Mouse (Mus musculus) c-Kit-positive CD71-positive TER-119-negative erythroid progenitor cells, embryonic 14.5 days (primary cell): ENCODE results near the gene Gm36028.

ENCODE experiments used
- DNase-seq: peaks from one replicate; pipeline ENCODE4 v3.0.0-alpha.2; 2013; ENCODE audit warnings: low read depth

The Gm36028 gene

GRCm38 (mm10) chr16:37860213-37860612, 733 bp downstream of the Gm36028 start:
- no peak for DNase-seq

DNA sequence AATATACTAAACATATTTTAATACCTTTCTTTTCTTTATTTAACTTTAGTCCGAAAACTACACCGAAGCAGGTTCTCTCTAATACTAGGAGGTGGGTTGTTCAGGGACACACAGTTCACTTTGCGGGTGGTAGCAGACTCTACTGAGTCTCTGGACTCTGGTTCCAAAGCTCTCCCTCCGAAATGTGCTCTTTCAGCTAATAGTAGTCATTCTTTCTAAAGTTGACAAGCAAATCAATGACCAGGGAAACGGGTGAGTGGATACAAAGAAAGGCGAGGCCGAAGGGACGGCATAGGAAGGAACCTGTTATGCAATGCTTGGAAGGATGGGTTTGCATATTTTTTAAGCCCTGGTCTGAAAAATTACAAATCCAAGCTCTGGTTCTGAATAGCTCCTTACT, 3.5 kb downstream of the Gm36028 start:
- no peak for DNase-seq

GRCm38 (mm10) chr16:37856327-37856726, 4.6 kb downstream of the Gm36028 start:
- no peak for DNase-seq

DNA sequence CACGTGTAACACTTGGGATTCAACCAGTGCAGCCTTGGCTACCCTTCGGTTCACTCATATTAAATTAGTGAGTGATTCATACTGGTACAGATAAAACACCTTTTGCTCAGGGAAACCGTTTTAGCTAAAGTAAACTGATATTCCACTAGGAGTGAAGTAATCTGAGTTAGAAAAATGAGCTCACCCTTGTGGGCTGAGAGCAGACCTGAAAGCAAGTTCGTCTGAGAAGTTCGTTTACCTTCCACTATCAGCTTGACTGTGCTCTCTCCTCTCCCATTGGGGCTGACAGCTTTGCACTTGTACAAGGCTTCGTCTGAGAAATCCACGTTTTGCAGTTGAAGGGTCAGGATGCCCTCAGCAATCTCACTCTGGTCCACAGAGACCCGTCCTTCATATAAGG, 5.4 kb downstream of the Gm36028 start:
- DNase-seq: no peak

DNA sequence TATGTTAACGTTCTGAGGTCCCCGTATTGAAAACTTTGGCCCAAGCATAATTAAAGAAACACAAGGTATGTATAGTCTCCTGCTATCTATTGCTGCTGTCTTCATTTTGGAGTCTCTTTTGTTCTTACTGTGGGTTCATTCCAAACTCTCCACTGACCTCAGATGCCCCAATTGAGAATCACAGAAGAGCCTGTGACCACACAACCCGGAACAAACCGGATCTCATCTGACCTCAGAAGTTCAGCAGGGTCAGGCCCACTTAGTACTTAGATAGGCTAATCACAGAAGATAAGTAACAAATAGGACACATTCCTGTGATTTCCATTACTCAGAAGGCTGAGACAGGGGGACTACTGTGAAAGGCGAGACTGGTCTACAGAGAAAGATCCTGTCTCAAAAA, 6.4 kb downstream of the Gm36028 start:
- no peak for DNase-seq

- DNase-seq: no peak
These were observed 6.9 kb downstream of the Gm36028 start for GRCm38 (mm10) chr16:37854054-37854453.

- no peak for DNase-seq
These were observed 7.7 kb downstream of the Gm36028 start for GRCm38 (mm10) chr16:37853279-37853678.

- no peak for DNase-seq
These were observed 9.6 kb downstream of the Gm36028 start for GRCm38 (mm10) chr16:37851366-37851765.

GRCm38 (mm10) chr16:37847081-37847480, 13.9 kb downstream of the Gm36028 start:
- no peak for DNase-seq

DNA sequence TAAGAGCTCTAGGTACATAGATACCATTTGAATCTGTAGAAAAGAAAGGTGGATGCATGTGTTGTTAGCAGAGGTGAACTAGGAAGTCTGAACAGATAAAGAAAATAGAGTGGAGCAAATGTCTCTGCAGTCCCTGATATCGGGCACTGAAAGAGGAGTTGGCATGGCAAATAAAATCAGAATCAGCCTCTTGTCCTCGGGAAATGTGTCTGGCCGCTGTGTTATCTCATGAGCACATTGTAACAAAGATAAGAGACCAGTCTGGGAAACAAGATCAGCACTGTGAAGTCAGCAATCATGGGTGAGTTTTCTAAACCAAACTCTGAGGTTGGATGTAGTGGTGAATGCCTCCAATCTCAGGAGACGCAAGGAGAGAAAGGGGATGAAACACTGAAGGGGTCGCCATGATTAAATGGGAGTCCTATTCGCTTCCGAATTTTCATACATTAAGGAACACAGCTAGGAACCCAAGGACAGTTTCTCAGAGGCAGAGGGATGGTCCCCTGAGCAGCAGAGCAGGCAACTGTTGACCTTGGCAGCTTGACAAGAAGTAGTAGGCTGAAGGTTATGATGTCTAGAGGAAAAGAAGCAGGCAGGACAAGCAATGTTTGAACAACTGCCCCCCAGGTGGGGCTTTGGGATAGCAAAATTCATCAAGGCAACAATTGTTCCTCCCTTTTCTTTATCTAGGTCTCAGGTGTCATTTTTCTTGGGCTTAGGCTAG, 15.6 kb downstream of the Gm36028 start:
- no peak for DNase-seq

- no peak for DNase-seq
These were observed 17.2 kb downstream of the Gm36028 start for GRCm38 (mm10) chr16:37843740-37844139.

DNA sequence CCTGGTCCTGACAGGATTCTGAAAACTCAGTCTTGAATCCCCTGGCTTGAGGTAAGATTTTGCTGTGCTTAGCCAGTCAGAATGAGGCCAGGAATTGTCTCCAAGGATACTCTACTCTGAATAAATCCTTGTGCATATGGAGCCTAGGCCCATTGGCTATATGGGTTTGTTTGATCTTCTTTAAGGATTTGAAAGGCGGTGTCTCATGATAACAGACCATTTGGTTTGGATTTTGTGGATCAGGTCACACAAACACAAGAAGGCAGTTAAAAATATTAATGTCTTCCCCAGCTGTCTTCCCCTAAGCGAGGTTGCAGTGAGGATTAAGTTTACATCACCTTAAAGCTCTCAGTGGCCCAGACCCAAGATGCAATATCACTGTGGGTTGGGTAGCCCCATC, 18.5 kb downstream of the Gm36028 start:
- no peak for DNase-seq

- no peak for DNase-seq
These were observed 23.4 kb downstream of the Gm36028 start for GRCm38 (mm10) chr16:37837571-37837970.

GRCm38 (mm10) chr16:37831041-37831440, 29.9 kb downstream of the Gm36028 start:
- DNase-seq: no peak

DNA sequence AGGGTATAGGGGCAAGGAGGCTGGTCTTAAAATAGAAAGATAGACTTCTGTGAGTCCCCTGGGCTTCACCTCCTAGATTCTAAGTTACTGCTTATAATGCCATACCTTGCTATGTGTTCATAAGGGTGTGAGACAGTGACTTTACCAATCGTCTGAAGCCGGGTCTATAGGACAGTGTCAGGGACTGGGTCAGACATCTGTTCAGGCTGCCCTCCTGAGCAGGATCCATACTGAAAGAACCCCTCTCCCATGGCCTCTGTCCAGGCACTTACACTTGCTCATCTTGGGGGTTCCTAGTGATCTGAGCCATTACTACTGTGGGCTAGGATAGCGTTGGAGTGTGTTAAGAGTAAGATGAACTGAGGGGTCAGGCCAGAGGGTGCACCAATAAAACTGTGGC, 34.7 kb downstream of the Gm36028 start:
- DNase-seq: no peak

GRCm38 (mm10) chr16:37824778-37825505, 36.0 kb downstream of the Gm36028 start:
- no peak for DNase-seq

DNA sequence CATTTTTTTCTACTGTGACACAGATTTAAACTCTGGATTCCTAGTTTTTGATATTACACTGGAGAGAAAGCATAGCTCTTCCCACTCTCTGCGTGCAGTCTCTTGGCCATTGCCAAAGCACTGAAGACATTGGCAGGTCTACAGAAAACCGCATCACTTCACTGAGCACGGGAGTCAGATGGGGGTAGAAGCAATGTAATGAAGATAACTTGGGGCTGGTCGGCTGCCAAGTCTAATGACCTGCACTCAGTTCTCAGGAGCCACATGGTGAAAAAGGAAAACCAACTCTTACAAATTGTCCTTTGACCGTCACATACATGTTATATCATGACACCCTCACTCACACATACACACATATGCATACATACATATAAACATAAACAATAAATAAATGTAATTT, 37.0 kb downstream of the Gm36028 start:
- no peak for DNase-seq

DNA sequence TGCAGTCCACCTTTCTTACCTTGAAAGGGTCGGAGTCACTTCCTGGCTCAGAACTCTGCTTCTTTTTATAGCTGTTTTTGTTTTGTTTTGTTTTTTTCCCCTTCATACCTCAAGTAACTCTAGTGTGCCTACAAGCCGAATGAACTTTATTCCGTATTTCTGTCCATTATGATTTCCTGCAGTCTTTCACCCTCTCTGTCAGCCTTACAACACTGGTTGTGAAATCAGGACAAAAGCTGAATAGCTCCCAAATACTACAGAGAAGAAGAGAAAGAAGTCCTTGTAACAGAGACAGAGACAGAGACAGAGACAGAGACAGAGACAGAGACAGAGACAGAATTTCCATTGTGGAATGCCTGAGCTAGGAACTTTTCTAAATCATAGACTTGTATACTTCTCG, 43.0 kb downstream of the Gm36028 start:
- DNase-seq: no peak

DNA sequence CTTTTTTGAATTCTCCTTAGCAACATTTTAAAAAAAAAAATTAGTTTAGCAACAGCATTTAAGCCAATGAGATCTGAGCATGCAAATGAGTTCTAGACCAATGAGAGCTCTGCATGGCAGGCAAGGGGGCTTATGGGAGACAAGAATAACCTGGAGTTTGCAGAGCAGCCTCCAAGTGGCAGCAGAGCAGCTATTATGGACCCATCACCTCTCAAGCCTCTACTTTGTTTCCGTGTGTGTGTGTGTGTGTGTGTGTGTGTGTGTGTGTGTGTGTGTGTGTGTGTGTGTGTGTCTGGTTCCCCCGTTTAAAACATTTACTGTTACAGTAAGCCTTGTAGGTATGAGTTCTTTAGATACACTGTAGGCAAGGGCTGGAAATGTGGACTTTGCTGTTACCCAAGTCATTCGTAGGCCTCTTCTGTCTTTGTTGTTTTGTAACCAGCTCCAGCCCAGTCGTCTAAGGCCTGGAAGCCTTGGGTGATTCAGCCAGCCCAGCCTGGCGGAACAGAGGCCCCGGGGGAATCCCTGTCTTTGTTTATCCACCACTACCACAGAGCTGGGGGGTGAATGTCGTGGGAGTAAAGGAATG, 46.5 kb downstream of the Gm36028 start:
- peak; percentile 57 for DNase-seq

- no peak for DNase-seq
These were observed 47.1 kb downstream of the Gm36028 start for GRCm38 (mm10) chr16:37813691-37814382.

GRCm38 (mm10) chr16:37812474-37812886, 48.5 kb downstream of the Gm36028 start:
- no peak for DNase-seq

DNA sequence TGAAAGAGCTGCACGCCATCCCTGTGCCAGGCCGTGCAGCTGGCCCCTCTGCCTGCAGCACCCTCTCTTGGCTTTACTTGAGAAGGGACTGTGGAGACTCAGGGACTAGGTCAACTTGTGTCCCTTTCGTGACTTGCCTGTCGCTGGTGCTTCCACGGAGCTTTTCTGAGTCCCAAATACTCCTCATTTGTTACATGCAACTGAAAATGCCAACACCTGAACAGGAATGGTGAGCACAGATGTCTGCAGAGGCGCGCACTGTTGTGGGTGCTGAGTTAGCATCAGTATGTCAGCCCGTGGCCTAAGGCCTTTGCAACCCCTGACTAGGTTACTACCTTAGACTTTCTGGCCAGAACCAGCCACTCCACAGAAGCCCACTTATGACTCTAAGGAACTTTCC, 49.1 kb downstream of the Gm36028 start:
- DNase-seq: no peak

- DNase-seq: no peak
These were observed 51.3 kb downstream of the Gm36028 start for GRCm38 (mm10) chr16:37809623-37809992.
